Mouse (Mus musculus): ENCODE measurements around the gene Dnajb3. TPM values are rescaled to one million over a fixed set of nuclear protein-coding genes. Genes with fewer than 3 reads are reported as not detected.

The Dnajb3 gene
- polyA plus RNA-seq (2014; fragmentation: Nextera tagmentation; extraction: Ambion mirVana), result 11.5 and 12.5 TPM in 2 replicates

DNA sequence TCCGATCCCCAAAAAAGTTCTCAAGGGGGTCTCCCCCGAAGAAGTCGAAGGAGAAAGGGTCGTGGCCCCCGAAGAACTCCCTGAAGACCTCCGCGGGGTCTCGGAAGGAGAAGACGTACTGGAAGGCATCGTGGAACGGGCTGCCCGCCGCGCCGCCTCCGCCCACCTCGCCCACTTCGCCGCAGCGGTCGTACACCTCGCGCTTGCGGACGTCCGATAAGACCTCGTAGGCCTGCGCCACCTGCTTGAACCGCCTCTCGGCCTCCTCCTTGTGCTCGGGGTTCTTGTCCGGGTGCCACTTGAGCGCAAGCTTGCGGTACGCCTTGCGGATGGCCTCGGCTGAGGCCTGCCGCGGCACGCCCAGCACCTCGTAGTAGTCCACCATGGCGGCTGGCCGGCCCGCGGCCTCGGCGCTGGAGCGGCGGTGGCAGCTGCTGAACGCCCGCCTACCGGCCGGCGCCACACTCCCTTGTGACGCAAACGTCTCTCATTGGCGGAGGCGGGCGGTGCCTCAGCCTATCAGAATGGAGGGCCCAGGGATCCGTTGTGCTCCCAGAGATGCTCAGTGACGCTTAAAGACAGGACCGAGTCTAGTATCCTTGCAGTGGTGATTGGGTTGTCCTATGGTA lies at the start of gene Dnajb3:
Dnajb3 (minus strand) TSS at position 489 of the 629 bp plus-strand sequence.
- Histone ChIP-seq H3K4me2 (ENCODE audit: low read depth, low read length, severe bottlenecking) (peak within 1 kb of the TSS; percentile 72), H3K9ac (ENCODE audit: low read length) (peak within 1 kb of the TSS; percentile 75), H3K36me3 (ENCODE audit: control insufficient read depth, insufficient read depth, low read length) (no peaks in the 10 kb centered on the region), H3K4me1 (replicated peaks; ENCODE audit: control insufficient read depth, insufficient read depth, low read length) (0 out of 2 replicates have a peak, but pooled peaks cover 3% of the 10 kb centered on the region), H3K4me3 (ENCODE audit: low read depth, low read length) (peak within 1 kb of the TSS; percentile 42), H3K9me3 (ENCODE audit: control insufficient read depth, low read length) (peaks cover 9% of the 10 kb centered on the region; the same call in 1 of the 2 replicates), H3K27me3 (ENCODE audit: control insufficient read depth, insufficient read depth, low read length) (no peaks in the 10 kb centered on the region), H3K27ac (ENCODE audit: low read depth, low read length) (no peak within 1 kb of the TSS)
- DNase-seq (ENCODE audit: low spot score) (peak; percentile 91), ATAC-seq (replicated peaks; ENCODE audit: low FRiP score) (peak; percentile 100)
- WGBS, result 6% methylated on average over 58 of the region's 62 CpGs

DNA sequence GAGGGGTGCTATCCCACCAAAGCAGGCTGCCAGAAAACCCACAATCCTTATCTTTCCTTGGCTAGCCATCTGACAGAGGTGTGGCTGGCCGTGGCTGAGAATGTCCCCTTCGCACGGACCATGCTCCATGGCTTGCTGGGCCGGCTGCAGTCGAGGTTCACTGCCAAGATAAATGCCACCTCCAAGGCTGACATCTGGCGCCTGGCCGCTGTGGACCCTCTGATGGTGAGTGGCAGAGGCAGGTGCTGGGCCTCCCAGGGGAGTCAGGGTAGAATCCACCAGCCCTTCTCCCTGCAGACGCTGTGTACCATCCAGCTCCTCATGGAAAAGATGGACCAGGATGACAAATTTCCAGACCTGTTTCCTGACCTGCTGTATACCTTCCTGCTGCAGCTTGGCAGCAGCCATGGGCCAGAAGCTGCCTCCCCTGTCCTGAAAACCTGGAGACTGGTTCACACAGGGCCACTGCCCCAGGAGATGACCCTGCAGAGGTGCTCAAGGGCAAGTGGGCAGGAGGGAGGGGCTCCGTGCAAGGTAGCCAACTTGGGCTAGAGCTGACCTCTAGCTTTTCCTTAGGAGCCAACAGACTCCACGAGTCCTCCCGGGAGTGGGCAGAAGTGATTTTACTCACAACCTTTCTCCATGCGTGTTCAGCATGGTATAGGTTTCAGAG lies 49.3 kb upstream of the Dnajb3 start:
- DNase-seq (ENCODE audit: low spot score), result no peak
- WGBS, result 88% methylated on average over 12 of the region's 12 CpGs
- H3K27me3 ChIP-seq (ENCODE audit: control insufficient read depth, insufficient read depth, low read length), result no peaks in the 10 kb centered on the region
- no peaks in the 10 kb centered on the region for H3K4me1 ChIP-seq (replicated peaks; ENCODE audit: control insufficient read depth, insufficient read depth, low read length)
- H3K9ac ChIP-seq (ENCODE audit: low read length), result no peak overlapping the region
- H3K9me3 ChIP-seq (ENCODE audit: control insufficient read depth, low read length), result peaks cover 82% of the 10 kb centered on the region
- no peak for ATAC-seq (replicated peaks; ENCODE audit: low FRiP score)
- H3K27ac ChIP-seq (ENCODE audit: low read depth, low read length), result no peak overlapping the region
- H3K4me3 ChIP-seq (ENCODE audit: low read depth, low read length), result no peak overlapping the region
- H3K4me2 ChIP-seq (ENCODE audit: low read depth, low read length, severe bottlenecking), result no peak overlapping the region
- H3K36me3 ChIP-seq (ENCODE audit: control insufficient read depth, insufficient read depth, low read length), result peaks cover 3% of the 10 kb centered on the region; the same call in 1 of the 2 replicates

DNA sequence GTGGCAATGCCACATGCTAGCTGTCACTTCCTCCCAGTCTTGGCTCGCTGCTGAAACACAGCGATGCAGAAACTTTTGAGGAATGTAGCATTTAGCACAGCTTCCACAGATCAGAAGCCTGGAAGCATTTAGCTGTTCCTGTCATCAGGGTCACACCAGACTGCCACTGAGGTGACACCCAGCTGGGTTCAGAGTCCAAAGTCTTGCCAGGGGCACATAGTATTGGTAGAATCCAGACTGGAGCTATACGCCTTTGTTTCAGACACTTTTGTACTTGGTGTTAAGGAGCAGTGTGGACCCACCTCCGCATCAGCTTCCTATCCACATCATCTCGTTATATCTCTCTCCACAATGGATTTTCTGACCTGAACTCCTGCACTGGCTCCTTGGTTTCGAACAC lies 48.0 kb upstream of the Dnajb3 start:
- Histone ChIP-seq H3K27ac (ENCODE audit: low read depth, low read length) (no peak overlapping the region), H3K27me3 (ENCODE audit: control insufficient read depth, insufficient read depth, low read length) (no peaks in the 10 kb centered on the region), H3K4me1 (replicated peaks; ENCODE audit: control insufficient read depth, insufficient read depth, low read length) (no peaks in the 10 kb centered on the region), H3K9ac (ENCODE audit: low read length) (no peak overlapping the region), H3K4me3 (ENCODE audit: low read depth, low read length) (no peak overlapping the region), H3K4me2 (ENCODE audit: low read depth, low read length, severe bottlenecking) (no peak overlapping the region), H3K36me3 (ENCODE audit: control insufficient read depth, insufficient read depth, low read length) (no peaks in the 10 kb centered on the region), H3K9me3 (ENCODE audit: control insufficient read depth, low read length) (peaks cover 93% of the 10 kb centered on the region)
- WGBS, result 71% methylated on average over 6 of the region's 6 CpGs
- DNase-seq (ENCODE audit: low spot score) (no peak), ATAC-seq (replicated peaks; ENCODE audit: low FRiP score) (no peak)

DNA sequence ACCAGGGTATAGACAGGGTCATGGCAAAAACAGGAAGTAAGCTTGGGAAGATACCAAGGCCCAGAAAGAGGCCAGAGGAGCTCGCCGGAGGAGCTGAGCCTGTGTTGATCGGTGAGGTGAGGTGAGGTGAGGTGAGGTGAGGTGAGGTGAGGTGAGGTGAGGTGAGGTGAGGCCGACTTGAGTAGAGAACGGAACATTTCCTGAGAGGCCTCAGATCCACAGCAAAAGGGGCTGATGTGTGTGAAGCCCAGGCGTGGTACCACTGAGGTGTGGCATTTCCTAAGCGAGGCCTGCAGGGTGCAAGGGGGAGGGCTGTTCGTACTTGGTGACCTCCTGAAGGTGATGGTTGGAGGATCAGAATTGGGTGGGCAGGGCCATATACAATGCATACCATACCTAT lies 47.5 kb upstream of the Dnajb3 start:
- no peak overlapping the region for H3K9ac ChIP-seq (ENCODE audit: low read length)
- no peak overlapping the region for H3K4me3 ChIP-seq (ENCODE audit: low read depth, low read length)
- no peaks in the 10 kb centered on the region for H3K27me3 ChIP-seq (ENCODE audit: control insufficient read depth, insufficient read depth, low read length)
- H3K27ac ChIP-seq (ENCODE audit: low read depth, low read length), result no peak overlapping the region
- no peaks in the 10 kb centered on the region for H3K36me3 ChIP-seq (ENCODE audit: control insufficient read depth, insufficient read depth, low read length)
- H3K9me3 ChIP-seq (ENCODE audit: control insufficient read depth, low read length), result peaks cover 96% of the 10 kb centered on the region
- H3K4me2 ChIP-seq (ENCODE audit: low read depth, low read length, severe bottlenecking), result no peak overlapping the region
- DNase-seq (ENCODE audit: low spot score) (no peak), ATAC-seq (replicated peaks; ENCODE audit: low FRiP score) (no peak)
- H3K4me1 ChIP-seq (replicated peaks; ENCODE audit: control insufficient read depth, insufficient read depth, low read length), result no peaks in the 10 kb centered on the region
- 77% methylated on average over 8 of the region's 8 CpGs for WGBS

DNA sequence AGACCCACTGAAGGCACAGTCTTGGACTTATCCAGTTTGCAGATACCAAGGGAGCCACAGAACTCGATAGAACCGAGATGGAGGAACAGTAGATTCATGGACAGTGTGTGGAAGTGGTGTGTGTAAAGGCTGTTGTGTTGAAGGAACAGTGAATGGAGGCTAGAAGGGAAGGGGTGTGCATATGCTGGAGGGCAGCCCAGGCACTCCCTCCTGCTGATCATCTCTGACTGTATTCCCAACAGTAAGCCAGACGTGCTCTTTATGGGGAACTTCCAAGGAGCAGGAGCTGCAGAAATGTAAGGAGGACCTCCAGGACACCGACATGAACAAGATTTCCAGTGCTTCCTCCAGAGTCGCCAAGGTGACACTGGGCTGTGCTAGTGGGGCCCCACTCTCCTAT lies 44.4 kb upstream of the Dnajb3 start:
- Histone ChIP-seq H3K27ac (ENCODE audit: low read depth, low read length) (no peak overlapping the region), H3K27me3 (ENCODE audit: control insufficient read depth, insufficient read depth, low read length) (no peaks in the 10 kb centered on the region), H3K9me3 (ENCODE audit: control insufficient read depth, low read length) (peaks cover 96% of the 10 kb centered on the region), H3K4me2 (ENCODE audit: low read depth, low read length, severe bottlenecking) (no peak overlapping the region), H3K9ac (ENCODE audit: low read length) (no peak overlapping the region), H3K4me1 (replicated peaks; ENCODE audit: control insufficient read depth, insufficient read depth, low read length) (no peaks in the 10 kb centered on the region), H3K4me3 (ENCODE audit: low read depth, low read length) (no peak overlapping the region), H3K36me3 (ENCODE audit: control insufficient read depth, insufficient read depth, low read length) (no peaks in the 10 kb centered on the region)
- ATAC-seq (replicated peaks; ENCODE audit: low FRiP score) (no peak), DNase-seq (ENCODE audit: low spot score) (no peak)
- WGBS, result 82% methylated on average over 5 of the region's 5 CpGs

DNA sequence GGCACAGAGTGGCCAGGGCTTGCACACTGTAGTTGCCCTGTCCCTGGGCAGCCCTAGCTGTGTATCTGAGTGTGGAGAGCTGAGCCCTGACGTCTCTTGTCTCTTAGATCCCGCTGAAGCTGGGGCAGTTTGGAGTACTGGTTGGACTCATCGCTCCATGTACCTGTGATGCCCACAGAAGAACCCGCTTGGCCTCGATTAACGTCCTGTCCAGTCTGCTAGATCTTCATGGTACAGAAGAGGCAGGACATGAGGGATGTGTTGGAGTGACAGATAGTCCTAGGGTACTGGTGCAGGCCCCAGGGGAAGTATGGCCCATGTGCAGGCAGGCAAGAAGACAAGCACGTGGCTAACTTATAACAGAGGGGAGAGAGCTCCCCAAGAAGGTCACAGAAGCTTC lies 44.0 kb upstream of the Dnajb3 start:
- Histone ChIP-seq H3K9me3 (ENCODE audit: control insufficient read depth, low read length) (peaks cover 96% of the 10 kb centered on the region), H3K4me1 (replicated peaks; ENCODE audit: control insufficient read depth, insufficient read depth, low read length) (no peaks in the 10 kb centered on the region), H3K36me3 (ENCODE audit: control insufficient read depth, insufficient read depth, low read length) (no peaks in the 10 kb centered on the region), H3K27me3 (ENCODE audit: control insufficient read depth, insufficient read depth, low read length) (no peaks in the 10 kb centered on the region), H3K27ac (ENCODE audit: low read depth, low read length) (no peak overlapping the region), H3K9ac (ENCODE audit: low read length) (no peak overlapping the region), H3K4me3 (ENCODE audit: low read depth, low read length) (no peak overlapping the region), H3K4me2 (ENCODE audit: low read depth, low read length, severe bottlenecking) (no peak overlapping the region)
- DNase-seq (ENCODE audit: low spot score), result peak; percentile 69
- ATAC-seq (replicated peaks; ENCODE audit: low FRiP score), result no peak
- 78% methylated on average over 7 of the region's 7 CpGs for WGBS

DNA sequence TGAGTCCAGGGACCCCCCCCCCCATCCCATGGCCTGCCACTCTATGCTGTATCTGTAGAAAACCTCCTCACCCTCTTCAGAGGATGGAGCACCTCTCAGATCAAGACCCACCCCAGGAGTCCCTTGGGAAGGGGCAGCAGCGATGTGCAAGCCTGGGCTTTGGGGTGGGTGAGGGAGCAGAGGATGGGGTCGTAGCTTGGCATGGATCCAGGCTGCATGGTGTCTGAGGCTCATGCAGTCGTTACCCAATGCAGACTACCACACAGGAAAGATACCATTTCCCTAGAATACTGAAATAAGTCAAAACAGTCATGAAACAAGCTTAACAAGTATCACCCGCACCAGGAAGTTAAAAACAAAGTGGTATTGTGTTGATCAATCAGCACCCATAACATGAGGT lies 43.1 kb upstream of the Dnajb3 start:
- DNase-seq (ENCODE audit: low spot score), result no peak
- Histone ChIP-seq H3K9ac (ENCODE audit: low read length) (no peak overlapping the region), H3K27ac (ENCODE audit: low read depth, low read length) (no peak overlapping the region), H3K4me3 (ENCODE audit: low read depth, low read length) (no peak overlapping the region), H3K4me1 (replicated peaks; ENCODE audit: control insufficient read depth, insufficient read depth, low read length) (no peaks in the 10 kb centered on the region), H3K9me3 (ENCODE audit: control insufficient read depth, low read length) (peaks cover 96% of the 10 kb centered on the region), H3K4me2 (ENCODE audit: low read depth, low read length, severe bottlenecking) (no peak overlapping the region), H3K36me3 (ENCODE audit: control insufficient read depth, insufficient read depth, low read length) (no peaks in the 10 kb centered on the region), H3K27me3 (ENCODE audit: control insufficient read depth, insufficient read depth, low read length) (no peaks in the 10 kb centered on the region)
- 77% methylated on average over 4 of the region's 4 CpGs for WGBS
- ATAC-seq (replicated peaks; ENCODE audit: low FRiP score), result no peak

DNA sequence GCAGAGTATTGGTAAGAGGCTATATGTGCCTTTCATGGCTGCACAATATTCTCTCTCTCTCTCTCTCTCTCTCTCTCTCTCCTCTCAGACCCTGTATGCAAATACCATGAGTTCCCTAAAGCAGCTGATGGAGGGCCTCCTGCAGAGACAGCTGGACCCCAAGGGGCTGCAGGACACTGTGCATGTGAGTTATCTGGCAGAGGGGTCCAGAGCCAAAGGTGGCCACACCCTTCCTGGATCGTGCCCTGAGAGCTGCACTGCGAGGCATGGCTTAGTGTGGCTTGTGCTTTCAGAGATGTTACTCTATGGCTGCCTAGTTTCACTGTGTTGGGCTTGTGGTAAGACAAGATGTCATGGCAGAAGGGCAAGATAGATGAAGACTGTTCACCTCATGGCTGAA lies 42.1 kb upstream of the Dnajb3 start:
- H3K27ac ChIP-seq (ENCODE audit: low read depth, low read length), result no peak overlapping the region
- 62% methylated on average over 2 of the region's 2 CpGs for WGBS
- H3K9ac ChIP-seq (ENCODE audit: low read length), result no peak overlapping the region
- H3K4me3 ChIP-seq (ENCODE audit: low read depth, low read length), result no peak overlapping the region
- DNase-seq (ENCODE audit: low spot score) (no peak), ATAC-seq (replicated peaks; ENCODE audit: low FRiP score) (no peak)
- H3K4me2 ChIP-seq (ENCODE audit: low read depth, low read length, severe bottlenecking), result no peak overlapping the region
- H3K36me3 ChIP-seq (ENCODE audit: control insufficient read depth, insufficient read depth, low read length), result no peaks in the 10 kb centered on the region
- peaks cover 94% of the 10 kb centered on the region for H3K9me3 ChIP-seq (ENCODE audit: control insufficient read depth, low read length)
- H3K27me3 ChIP-seq (ENCODE audit: control insufficient read depth, insufficient read depth, low read length), result no peaks in the 10 kb centered on the region
- H3K4me1 ChIP-seq (replicated peaks; ENCODE audit: control insufficient read depth, insufficient read depth, low read length), result no peaks in the 10 kb centered on the region

DNA sequence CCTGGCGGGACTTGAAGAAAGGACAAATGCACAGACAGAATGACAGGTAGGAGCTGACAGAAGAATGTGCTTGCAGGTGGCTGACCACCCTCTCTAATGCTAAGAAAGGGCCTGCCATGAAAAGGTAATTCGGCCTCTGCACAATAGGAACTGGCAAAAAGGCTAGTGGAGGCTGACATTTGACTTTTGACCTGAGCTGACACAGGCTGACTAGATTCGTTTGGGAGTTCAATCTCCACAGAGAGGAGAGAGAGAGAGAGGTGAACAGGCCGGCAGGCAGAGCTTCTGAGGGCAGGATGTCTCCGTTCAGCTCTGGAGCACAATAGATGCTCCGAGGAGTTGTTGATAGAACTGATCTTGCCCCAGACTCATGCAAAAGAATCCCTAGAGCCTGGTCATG lies 40.8 kb upstream of the Dnajb3 start:
- H3K27ac ChIP-seq (ENCODE audit: low read depth, low read length), result no peak overlapping the region
- H3K4me2 ChIP-seq (ENCODE audit: low read depth, low read length, severe bottlenecking), result no peak overlapping the region
- 42% methylated on average over 6 of the region's 6 CpGs for WGBS
- peaks cover 95% of the 10 kb centered on the region for H3K9me3 ChIP-seq (ENCODE audit: control insufficient read depth, low read length)
- ATAC-seq (replicated peaks; ENCODE audit: low FRiP score) (no peak), DNase-seq (ENCODE audit: low spot score) (no peak)
- no peaks in the 10 kb centered on the region for H3K36me3 ChIP-seq (ENCODE audit: control insufficient read depth, insufficient read depth, low read length)
- no peak overlapping the region for H3K4me3 ChIP-seq (ENCODE audit: low read depth, low read length)
- no peaks in the 10 kb centered on the region for H3K4me1 ChIP-seq (replicated peaks; ENCODE audit: control insufficient read depth, insufficient read depth, low read length)
- no peaks in the 10 kb centered on the region for H3K27me3 ChIP-seq (ENCODE audit: control insufficient read depth, insufficient read depth, low read length)
- H3K9ac ChIP-seq (ENCODE audit: low read length), result no peak overlapping the region
